Mouse (Mus musculus): ENCODE measurements around the gene Ovca2. TPM values are rescaled to one million over a fixed set of nuclear protein-coding genes. Genes with fewer than 3 reads are reported as not detected.

Gene Ovca2
- total RNA-seq, 1 experiment from 2014 or later: 23.9 TPM

GRCm38 (mm10) chr11:75152603-75153557, 25.8 kb downstream of the Ovca2 start:
- no peak for DNase-seq

- no peak for DNase-seq
These were observed 28.3 kb downstream of the Ovca2 start for GRCm38 (mm10) chr11:75150346-75150745.

GRCm38 (mm10) chr11:75148332-75149035, 30.2 kb downstream of the Ovca2 start:
- no peak for DNase-seq

- DNase-seq: no peak
These were observed 30.8 kb downstream of the Ovca2 start for GRCm38 (mm10) chr11:75147846-75148168.

GRCm38 (mm10) chr11:75147106-75147845, 31.4 kb downstream of the Ovca2 start:
- peak; percentile 56 for DNase-seq

GRCm38 (mm10) chr11:75145841-75146240, 32.8 kb downstream of the Ovca2 start:
- DNase-seq: no peak

GRCm38 (mm10) chr11:75142749-75143148, 35.9 kb downstream of the Ovca2 start:
- DNase-seq: no peak

GRCm38 (mm10) chr11:75141913-75142312, 36.7 kb downstream of the Ovca2 start:
- no peak for DNase-seq

GRCm38 (mm10) chr11:75141038-75141437, 37.6 kb downstream of the Ovca2 start:
- DNase-seq: no peak

GRCm38 (mm10) chr11:75140431-75140830, 38.2 kb downstream of the Ovca2 start:
- no peak for DNase-seq

GRCm38 (mm10) chr11:75139122-75139963, 39.3 kb downstream of the Ovca2 start:
- peak; percentile 46 for DNase-seq

- peak; percentile 34 for DNase-seq
These were observed 41.8 kb downstream of the Ovca2 start for GRCm38 (mm10) chr11:75136666-75137398.

- DNase-seq: no peak
These were observed 43.3 kb downstream of the Ovca2 start for GRCm38 (mm10) chr11:75135358-75135757.

- DNase-seq: no peak
These were observed 44.1 kb downstream of the Ovca2 start for GRCm38 (mm10) chr11:75134485-75135068.

GRCm38 (mm10) chr11:75133951-75134350, 44.7 kb downstream of the Ovca2 start:
- no peak for DNase-seq

- DNase-seq: no peak
These were observed 45.2 kb downstream of the Ovca2 start for GRCm38 (mm10) chr11:75133391-75133790.

GRCm38 (mm10) chr11:75132278-75132677, 46.4 kb downstream of the Ovca2 start:
- peak; percentile 45 for DNase-seq

GRCm38 (mm10) chr11:75131300-75131699, 47.3 kb downstream of the Ovca2 start:
- no peak for DNase-seq

GRCm38 (mm10) chr11:75129481-75129880, 49.2 kb downstream of the Ovca2 start:
- no peak for DNase-seq

GRCm38 (mm10) chr11:75126384-75126783, 52.3 kb downstream of the Ovca2 start:
- no peak for DNase-seq

All from adrenal gland, postnatal 25 days (tissue).